Mouse (Mus musculus) kidney, postnatal 14 days (tissue): ENCODE measurements around the gene Ccdc185.
A peak's percentile ranks its signal among the peaks of the same experiment; 100 is the strongest.

Source experiments
- DNase-seq: peaks from one replicate; pipeline ENCODE4 v3.0.0; 2022; ENCODE audit warnings: mixed read lengths

The Ccdc185 gene

DNA sequence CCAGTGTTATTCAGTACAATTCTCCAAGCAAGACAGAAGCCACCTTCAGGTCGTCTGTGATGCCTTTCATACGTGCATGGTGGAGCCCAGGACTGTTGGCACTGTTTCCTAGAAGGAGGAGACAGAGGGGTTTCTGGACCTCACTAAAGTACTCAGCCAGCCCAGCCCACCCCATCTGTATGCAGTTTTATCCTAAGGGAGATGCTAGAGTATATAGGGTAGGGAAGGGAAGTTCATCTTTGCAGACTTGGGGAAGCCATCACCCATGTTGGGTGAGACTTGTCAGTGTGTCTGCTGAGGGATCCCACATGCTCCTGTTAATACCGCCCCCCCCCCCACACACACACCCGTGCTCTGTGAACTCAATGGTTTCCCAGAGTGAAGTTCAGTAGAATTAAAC, 13.1 kb downstream of the Ccdc185 start:
- DNase-seq: no peak

DNA sequence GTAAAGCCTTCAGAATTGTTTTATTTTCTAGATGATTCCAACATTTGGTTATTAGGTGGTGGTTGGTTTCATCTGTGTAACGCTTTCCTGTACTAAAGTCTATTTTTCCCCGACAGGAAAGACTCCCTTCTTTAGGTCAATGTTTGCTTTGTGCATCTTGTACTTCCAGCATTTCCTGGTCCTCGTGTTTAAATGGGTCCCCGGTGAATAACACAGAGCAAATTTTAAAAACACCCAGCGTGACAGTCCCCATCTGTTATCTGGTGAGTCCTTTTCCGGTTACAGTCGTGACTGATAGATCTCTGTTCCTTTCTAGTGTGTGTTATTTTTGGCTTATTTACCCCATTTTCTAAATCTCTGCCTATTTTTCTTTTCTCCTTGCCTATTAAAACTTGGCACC, 16.3 kb downstream of the Ccdc185 start:
- peak; percentile 32 for DNase-seq

DNA sequence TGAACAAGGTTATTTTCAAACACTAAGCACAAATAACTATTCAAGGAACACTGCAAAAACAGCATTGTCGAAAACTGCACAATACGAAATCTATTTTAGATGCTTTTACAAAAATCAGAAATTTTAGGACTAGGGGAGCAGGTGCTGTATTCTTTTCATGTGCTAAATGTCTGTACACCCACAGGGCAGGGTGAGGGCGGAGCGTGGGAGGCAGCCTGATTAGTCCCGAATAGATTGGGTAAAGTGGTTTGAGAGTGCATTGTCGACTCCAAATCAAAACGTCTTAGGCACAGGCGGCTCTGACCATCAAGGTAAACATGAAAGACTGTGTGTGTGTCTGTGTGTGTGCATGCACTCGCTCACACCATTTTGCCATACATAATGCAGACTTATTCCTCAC, 20.0 kb downstream of the Ccdc185 start:
- no peak for DNase-seq

DNA sequence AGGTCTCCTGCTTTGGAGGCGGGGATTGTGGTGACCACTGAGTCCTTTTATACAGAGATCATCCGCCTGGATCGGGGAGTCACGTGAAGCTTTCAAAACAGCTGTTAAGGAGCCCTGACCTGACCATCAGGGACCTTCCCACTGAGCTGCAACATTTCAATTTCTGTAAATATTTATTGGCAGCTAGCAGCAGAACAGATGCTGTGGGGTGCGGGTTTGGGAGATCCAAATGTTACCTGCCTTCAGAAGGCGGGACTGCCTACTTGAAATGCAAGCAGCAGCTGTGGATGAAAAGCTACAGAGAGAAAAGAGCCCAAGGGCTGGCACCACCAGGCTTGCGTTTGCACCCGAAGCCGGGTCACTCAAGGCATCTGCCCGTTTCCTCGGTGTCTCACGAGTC, 21.4 kb downstream of the Ccdc185 start:
- peak; percentile 27 for DNase-seq

DNA sequence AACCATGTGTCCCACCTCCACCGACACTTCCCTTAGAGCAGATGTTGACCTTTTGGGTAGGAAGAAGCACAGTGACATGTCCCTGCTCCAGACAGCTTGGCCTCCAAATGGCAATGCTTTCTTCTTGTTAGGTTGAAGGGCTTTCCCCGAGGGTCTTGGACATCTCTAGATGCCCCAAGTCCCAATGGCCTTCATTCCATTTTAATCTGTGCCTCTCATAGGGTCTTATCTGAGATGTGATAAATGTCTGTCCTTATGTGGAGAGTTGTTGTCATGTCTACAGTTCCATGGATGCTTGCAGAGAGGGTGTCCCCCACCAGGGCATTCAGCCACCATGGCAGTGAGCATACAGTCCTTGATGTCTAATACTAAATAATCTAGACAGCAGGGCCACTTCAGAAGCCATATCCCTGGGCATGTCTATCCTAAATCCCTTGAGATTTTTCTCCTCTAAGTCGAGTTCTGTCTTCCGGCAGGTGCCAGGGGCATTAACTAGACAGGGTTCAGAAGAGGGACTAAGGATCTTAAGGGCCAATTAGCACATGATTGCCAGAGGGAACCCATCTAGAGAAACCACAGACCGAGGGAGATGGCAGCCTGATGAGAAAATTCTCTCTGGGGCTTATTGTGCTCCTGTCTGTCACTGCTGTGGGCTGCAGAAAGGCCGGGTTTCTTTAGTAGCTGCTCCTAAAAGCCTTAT, 34.6 kb downstream of the Ccdc185 start:
- no peak for DNase-seq

DNA sequence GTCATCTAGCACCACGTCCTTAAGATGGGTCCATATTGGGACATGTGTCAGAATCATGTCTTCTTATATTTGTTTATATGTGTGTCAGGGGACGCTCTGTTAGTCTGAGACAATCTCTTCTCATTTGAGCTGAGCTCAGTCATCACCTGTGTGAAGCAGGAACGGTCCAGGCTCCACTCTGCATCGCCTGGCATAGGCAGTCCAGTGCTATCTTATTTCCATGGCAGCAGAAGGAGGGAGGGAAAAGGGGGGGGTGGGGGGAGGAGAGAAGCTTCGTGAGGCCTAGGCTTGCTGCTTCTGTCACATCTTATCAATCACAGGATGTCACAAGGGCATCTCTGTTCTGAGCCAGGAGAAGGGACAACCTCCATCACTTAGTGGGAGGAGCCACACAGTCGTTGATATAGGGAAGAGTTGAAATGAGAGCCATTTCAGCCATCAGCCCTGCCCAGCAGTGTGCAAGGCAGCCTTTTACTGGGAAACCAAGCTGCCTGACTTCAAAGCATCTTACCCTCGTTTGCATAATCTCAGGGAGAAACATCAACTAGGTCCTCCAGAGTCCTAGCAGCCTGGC, 37.5 kb downstream of the Ccdc185 start:
- DNase-seq: no peak

DNA sequence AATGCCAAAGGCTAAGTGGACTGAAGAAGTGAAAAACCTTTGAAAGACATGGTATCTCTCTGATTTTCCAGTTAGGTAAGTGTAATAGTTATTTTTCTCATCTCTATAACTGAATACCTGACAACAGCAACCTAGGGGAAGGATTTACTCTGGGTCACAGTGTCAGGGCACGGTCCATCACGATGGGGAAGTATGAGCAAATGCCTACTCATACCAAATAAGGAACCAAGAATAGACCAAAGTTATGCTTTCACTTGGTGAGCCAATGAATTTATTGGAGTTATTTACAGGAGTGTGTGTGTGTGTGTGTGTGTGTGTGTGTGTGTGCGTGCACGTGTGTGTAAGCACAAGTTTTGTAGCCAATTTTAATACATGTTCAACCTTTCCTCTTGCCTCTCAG, 41.5 kb downstream of the Ccdc185 start:
- no peak for DNase-seq

DNA sequence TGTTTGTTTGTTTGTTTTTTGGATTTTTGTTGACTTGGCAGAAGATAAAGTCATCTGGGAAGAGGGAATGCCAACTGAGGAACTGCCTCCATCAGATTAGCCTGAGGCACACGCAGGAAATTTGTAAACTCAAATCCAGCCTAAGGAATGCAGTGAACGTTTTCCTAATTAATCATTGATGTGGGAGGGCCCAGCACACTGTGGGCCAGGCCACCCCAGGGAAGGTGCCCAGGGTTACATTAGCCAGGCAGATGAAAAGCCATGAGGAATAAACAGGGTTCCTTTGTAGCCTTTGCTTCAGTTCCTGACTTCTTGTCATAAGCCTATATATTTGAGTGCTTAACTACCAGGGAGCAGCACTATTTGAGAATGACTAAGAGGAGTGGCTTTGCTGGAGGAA, 44.1 kb downstream of the Ccdc185 start:
- DNase-seq: peak; percentile 17

DNA sequence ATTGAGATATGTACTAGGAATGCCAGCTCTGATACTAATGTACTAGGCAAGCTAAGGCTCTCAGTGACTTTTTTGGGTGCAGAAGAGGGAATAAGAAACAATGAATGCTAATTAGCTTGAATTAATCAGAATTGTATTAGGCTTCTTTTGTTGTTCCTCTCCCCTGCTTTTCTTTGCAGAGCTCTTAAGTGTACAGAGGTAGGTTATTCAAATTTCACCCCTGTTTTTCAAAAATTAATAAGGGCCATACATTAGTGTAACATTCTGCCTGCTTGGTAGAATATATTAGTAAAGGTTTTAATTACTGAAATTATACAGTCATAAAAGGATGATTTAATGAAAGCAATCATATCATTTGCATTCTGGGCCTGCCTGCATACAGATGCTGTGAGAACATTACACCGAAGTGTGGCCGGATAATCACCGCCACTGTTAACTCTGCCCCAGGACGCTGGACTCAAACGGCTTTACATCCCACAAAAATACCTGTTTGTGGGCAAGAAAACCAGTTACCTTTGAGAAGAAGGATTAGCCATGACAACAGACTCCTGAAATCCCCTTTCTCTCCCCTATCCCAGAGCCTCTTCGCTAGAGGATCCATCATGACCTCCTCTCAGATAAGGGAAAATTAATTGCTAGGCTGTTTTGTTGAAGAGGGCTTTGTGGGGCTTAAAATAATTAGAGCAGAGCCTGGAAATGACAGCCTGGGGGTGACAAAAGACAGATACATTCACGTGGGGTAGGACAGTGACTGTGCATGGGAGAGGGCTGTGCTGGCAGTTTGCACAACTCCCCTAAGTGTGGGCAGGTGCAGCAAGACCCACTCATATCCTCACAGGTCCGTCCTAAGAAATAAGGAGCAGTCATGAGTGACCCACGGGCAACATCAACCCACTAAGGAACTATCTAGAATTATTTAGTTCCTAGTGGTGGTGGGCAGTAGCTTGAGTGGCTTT, 49.3 kb downstream of the Ccdc185 start:
- DNase-seq: no peak
